Mouse (Mus musculus) ovary, postnatal 10 days (tissue): ENCODE measurements around the gene Olfr1278.
"Not testable (repeated sequence)": the region's sequence is repeated elsewhere in the genome, so short reads cannot be mapped to it uniquely, and the experiment has no call there.

Experiments
- DNase-seq: peaks from one replicate; pipeline ENCODE4 v3.0.0; 2022; ENCODE audit warnings: low spot score

Gene Olfr1278

DNA sequence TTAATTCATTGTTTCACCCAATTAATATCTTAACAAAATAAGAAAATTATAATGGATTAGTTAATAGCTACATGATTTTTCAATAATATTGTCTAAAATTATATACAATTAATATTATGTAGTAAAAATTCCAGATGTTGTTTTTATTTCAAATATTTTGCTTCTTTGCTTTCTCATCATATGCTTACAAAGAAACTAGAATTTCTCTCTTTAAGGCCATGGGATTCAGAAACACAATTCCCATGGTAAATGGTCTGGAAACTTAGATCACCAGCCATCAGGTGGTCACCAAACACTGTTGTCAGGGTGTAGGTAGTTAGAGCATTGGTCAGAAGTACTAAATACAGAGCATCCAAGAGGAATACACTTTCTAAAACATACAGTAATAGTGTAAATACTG, at the start of gene Olfr1278:
Gene Olfr1278 (plus strand): TSS at position 301 of the 400 bp plus-strand sequence.
- no peak for DNase-seq

DNA sequence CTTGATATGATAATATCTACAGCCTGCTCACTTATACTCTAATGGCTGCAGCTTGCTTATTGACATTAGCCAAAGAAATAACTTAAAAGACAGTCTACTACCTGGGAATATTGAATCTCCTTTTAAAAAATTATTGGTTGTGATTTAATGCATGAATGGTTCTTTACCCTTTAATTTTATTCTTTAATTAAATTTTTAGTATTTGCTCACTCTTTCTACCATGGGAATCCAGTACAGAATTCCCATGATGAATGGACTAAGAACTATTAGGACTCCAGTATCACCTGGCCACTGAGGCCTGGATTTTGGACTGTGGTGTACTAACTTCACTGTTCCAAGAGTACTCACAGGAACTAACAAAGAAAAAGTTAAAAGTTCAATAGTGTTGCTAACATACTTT, 35.7 kb upstream of the Olfr1278 start, which contains the start of gene Olfr1276:
Gene Olfr1276 (plus strand): TSS at position 301 of the 400 bp plus-strand sequence.
- no peak for DNase-seq

DNA sequence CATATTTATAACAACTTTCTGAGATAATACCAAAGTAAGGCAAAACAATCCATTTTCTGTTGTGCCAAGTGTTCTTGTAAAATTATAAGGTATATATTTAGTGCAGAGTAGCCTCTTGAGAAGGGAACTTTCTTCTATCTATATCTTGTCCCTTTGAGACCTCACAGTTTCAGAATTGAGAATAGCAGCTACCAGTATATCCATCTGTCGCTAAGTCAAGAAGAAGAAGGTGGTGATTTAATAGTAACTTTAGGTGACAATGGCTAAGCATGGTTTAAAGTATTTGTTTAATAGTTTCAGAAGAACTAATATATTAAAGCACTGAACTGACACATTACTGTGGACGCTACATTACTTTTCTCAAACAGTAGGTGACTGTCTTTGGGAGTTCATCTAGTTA, 15.9 kb upstream of the Olfr1278 start, which contains the start of gene Olfr1277:
Gene Olfr1277 (minus strand): TSS at position 101 of the 400 bp plus-strand sequence.
- no peak for DNase-seq

DNA sequence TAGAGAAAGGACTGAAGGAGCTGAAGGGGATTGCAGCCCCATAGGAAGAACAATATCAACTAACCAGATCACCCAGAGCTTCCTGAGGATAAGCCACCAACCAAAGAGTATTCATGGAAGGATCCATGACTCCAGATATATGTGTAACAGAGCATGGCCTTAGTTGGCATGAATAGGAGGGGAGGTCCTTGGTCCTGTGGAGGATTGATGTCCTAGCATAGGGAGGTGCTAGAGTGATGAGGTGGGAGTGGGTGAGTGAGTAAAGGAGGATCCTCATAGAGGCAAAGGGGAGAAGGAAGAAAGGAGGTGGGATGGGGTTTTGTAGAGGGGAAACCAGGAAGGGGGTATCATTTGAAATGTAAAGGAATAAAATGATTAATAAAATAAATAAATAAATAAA, 8.6 kb downstream of the Olfr1278 start:
- DNase-seq, result no peak

DNA sequence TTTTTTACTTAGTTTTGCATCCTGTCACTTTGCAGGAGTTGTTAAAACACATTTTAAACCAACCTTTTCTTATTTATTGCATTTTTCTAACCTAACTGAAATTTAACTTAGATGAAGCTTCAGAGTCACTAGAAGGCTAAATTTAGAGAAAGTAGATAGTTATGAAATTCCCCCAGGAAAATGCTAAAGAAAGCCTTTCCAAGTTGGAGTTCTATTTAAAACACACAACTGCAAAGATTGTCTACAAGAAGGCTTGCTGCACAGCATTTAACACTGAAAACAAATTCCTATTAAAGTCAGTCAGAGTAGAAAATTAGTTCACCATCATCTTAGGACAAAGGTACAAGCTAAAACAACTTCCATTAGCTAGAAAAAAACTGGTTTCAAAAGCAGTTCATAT, 10.4 kb downstream of the Olfr1278 start, which contains the start of gene Olfr1279:
Gene Olfr1279 (plus strand): TSS at position 262 of the 400 bp plus-strand sequence.
- no peak for DNase-seq

DNA sequence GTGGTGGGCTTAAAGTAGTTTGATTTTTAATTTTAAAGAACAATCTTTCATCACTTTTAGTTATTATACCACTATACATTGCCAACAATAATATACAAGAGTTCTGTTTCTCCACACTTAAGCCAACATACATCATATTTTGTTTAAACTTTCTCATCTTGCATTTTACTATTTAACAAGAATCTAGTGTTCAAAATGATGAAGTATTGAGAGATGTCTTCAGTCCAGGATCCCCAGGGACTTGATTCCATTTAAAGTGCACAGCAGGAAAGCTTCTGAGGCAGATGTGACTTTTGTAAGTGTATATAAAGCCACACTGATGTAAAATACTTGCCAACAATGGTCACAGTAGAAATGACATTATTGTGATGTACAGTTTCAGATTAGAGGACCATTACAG, 23.8 kb downstream of the Olfr1278 start, which contains the start of gene Olfr1280:
Gene Olfr1280 (plus strand): TSS at position 301 of the 400 bp plus-strand sequence.
- DNase-seq, result no peak

DNA sequence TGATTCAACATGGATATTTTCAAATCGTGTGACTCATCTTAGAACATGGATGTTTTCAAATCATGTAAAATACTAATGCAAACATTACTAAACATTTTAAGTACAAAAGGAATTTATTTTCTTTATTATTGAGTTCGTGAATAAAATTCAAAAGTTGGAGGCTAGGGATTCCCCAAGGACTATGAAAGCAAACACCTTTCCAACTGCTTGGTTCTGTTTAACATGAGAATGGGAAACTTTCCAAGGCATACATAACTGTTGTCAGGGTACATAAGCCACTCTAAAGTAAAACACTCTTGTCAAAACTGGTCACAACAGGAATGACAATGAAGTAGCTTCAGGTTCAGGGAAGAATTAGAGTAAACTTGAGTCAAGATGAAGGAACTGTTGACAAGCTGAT, 36.3 kb downstream of the Olfr1278 start, which contains the start of gene Olfr1281:
Gene Olfr1281 (plus strand): TSS at position 301 of the 400 bp plus-strand sequence.
- no peak for DNase-seq

DNA sequence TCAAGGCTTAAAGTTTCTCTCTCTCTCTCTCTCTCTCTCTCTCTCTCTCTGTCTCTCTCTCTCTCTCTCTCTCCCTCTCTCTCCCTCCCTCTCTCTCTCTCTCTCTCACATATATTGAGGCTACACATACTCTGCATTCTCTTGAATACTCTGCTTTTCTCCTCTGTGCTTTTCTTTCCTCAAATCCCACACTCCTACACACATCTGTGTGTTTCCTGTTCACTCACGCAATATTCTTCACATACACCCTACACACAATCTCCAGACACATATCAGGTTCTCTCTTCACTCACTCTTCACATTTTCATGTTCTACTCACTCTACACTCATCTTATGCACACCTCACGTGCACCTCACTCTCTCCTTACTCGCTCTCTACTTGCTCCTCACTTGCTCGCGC, 43.8 kb downstream of the Olfr1278 start:
- DNase-seq, result not testable (repeated sequence)

DNA sequence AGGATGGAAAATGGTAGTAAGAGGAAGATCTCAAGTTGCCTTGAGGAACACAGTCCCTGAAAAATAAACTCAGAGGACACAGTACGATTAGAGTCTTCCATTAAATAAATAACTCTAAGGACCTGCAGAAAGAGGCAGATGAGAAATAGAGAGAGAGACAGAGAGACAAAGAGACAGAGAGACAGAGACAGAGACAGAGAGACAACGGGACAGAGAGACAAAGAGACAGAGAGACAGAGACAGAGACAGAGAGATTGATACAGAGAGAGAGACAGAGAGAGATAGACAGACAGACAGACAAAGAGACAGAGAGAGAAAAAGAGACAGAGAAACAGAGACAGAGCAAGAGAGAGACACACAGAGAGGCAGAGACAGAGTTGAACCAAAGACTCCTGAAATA, 46.0 kb downstream of the Olfr1278 start, which contains the start of gene Olfr1282:
Gene Olfr1282 (minus strand): TSS at position 101 of the 400 bp plus-strand sequence.
- DNase-seq, result no peak
